Mouse (Mus musculus) cortical plate, adult 2 months (tissue): ENCODE data around the gene AC140267.1.
A peak's percentile ranks its signal among the peaks of the same experiment; 100 is the strongest.

Experiments used
- CTCF ChIP-seq: fragments of 200-500 bp; IDR thresholded peaks from 2 replicates; pipeline ENCODE4 v1.5.1; 2011; ENCODE audit warnings: mild to moderate bottlenecking, control low read depth, low read length; ENCODE audit not compliant: insufficient read depth; ENCODE audit errors: extremely low read depth
- POLR2A ChIP-seq: fragments of 200-500 bp; IDR thresholded peaks from 2 replicates; pipeline ENCODE4 v1.6.1; 2011; ENCODE audit warnings: mild to moderate bottlenecking, low read length, control low read depth; ENCODE audit not compliant: insufficient read depth; ENCODE audit errors: extremely low read depth

- TF ChIP-seq POLR2A (no peak), CTCF (peak; percentile 97)
These were observed 30.6 kb downstream of the AC140267.1 start for GRCm38 (mm10) chr15:80266281-80266680.
